Mouse (Mus musculus): ENCODE data around the gene Bcl3.
A peak's percentile ranks its signal among the peaks of the same experiment; 100 is the strongest.

- peak; percentile 52 for TF ChIP-seq CTCF (IDR thresholded peaks at IDR 0.05; ENCODE audit: extremely low read depth, insufficient read depth, low read length)
- no peak for TF ChIP-seq POLR2A (IDR thresholded peaks at IDR 0.05; ENCODE audit: extremely low read depth, insufficient read depth, low read length)
These were observed 25.6 kb downstream of the Bcl3 start, which contains the start of gene Cblc for GRCm38 (mm10) chr7:19796697-19797588.

Data from cortical plate, adult 2 months (tissue).